Mouse (Mus musculus) heart, postnatal 0 days (tissue): Measurements from ENCODE around the gene Celsr3.

Experiments used
- CTCF ChIP-seq: IDR thresholded peaks from 2 replicates; pipeline ENCODE4 v1.5.1; 2016; ENCODE audit warnings: antibody characterized with exemption, control low read depth, low read depth
- EP300 ChIP-seq: IDR thresholded peaks from 2 replicates; pipeline ENCODE4 v1.6.1; 2016; ENCODE audit warnings: antibody characterized with exemption, low read depth

- TF ChIP-seq CTCF (no peak), EP300 (no peak)
These were observed 6.4 kb downstream of the Celsr3 start for GRCm38 (mm10) chr9:108832390-108833108.
